Mouse (Mus musculus) cerebellum, adult 2 months (tissue): Measurements from ENCODE around the gene Naa15.

Experiments
- CTCF ChIP-seq: fragments of 200-500 bp; IDR thresholded peaks from 2 replicates; pipeline ENCODE4 v1.5.1; 2011; ENCODE audit warnings: low read depth, mild to moderate bottlenecking, control low read depth, low read length, moderate library complexity, borderline replicate concordance; ENCODE audit not compliant: insufficient read depth
- POLR2A ChIP-seq: fragments of 200-500 bp; IDR thresholded peaks from 2 replicates; pipeline ENCODE4 v1.6.1; 2011; ENCODE audit warnings: low read length, control low read depth, borderline replicate concordance; ENCODE audit not compliant: insufficient read depth

DNA sequence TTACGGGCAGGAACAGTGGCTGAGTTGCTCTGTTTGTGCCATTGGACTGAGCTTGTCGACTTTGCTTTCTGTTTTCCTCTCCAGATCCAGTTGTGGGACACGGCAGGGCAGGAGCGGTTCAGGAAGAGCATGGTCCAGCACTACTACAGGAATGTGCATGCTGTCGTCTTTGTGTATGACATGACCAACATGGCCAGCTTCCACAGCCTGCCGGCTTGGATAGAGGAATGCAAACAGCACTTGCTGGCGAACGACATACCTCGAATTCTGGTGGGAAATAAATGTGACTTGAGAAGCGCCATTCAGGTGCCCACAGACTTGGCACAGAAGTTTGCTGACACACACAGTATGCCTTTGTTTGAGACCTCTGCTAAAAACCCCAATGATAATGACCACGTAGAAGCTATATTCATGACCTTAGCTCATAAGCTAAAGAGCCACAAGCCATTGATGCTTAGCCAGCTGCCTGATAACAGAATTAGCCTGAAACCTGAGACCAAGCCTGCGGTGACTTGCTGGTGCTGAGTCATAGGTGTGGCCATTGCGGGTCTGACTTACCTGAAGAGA lies 78.4 kb downstream of the Naa15 start:
- TF ChIP-seq CTCF, result no peak
- no peak for TF ChIP-seq POLR2A
